Mouse (Mus musculus): ENCODE measurements around the gene Mllt6. TPM values are rescaled to one million over a fixed set of nuclear protein-coding genes. Genes with fewer than 3 reads are reported as not detected.
"Not testable (repeated sequence)": the region's sequence is repeated elsewhere in the genome, so short reads cannot be mapped to it uniquely, and the experiment has no call there.

The Mllt6 gene
- polyA plus RNA-seq, 1 experiment from 2014 or later, result 3.9 TPM

- Histone ChIP-seq H3K9ac (replicated peaks) (no peak overlapping the region), H3K27me3 (no peaks in the 10 kb centered on the region), H3K4me3 (replicated peaks) (no peak overlapping the region), H3K27ac (no peak overlapping the region), H3K36me3 (peaks cover 83% of the 10 kb centered on the region), H3K4me2 (replicated peaks) (no peak overlapping the region), H3K9me3 (no peaks in the 10 kb centered on the region), H3K4me1 (replicated peaks) (no peaks in the 10 kb centered on the region)
- 93% methylated on average over 14 of the region's 14 CpGs for WGBS
- ATAC-seq, result no peak
Observed at GRCm38 (mm10) chr11:97714784-97715760, 51.9 kb downstream of the Mllt6 start.

GRCm38 (mm10) chr11:97716021-97716420, 52.8 kb downstream of the Mllt6 start:
- no peak overlapping the region for H3K27ac ChIP-seq
- 89% methylated on average over 8 of the region's 8 CpGs for WGBS
- H3K4me3 ChIP-seq (replicated peaks), result no peak overlapping the region
- peaks cover 92% of the 10 kb centered on the region for H3K36me3 ChIP-seq
- H3K9me3 ChIP-seq, result no peaks in the 10 kb centered on the region
- no peak overlapping the region for H3K9ac ChIP-seq (replicated peaks)
- H3K4me1 ChIP-seq (replicated peaks), result no peaks in the 10 kb centered on the region
- no peak overlapping the region for H3K4me2 ChIP-seq (replicated peaks)
- ATAC-seq, result no peak
- no peaks in the 10 kb centered on the region for H3K27me3 ChIP-seq

- Histone ChIP-seq H3K27ac (no peak overlapping the region), H3K4me2 (replicated peaks) (no peak overlapping the region), H3K27me3 (no peaks in the 10 kb centered on the region), H3K36me3 (peaks cover 92% of the 10 kb centered on the region), H3K9me3 (0 out of 2 replicates have a peak, but pooled peaks cover 4% of the 10 kb centered on the region), H3K4me1 (replicated peaks) (no peaks in the 10 kb centered on the region), H3K9ac (replicated peaks) (no peak overlapping the region), H3K4me3 (replicated peaks) (no peak overlapping the region)
- 91% methylated on average over 26 of the region's 26 CpGs for WGBS
- ATAC-seq, result no peak
Observed at GRCm38 (mm10) chr11:97717369-97718280, 54.4 kb downstream of the Mllt6 start.

- H3K4me1 ChIP-seq (replicated peaks), result no peaks in the 10 kb centered on the region
- 88% methylated on average over 15 of the region's 15 CpGs for WGBS
Observed at GRCm38 (mm10) chr11:97718281-97718860, 55.2 kb downstream of the Mllt6 start.

GRCm38 (mm10) chr11:97719041-97719440, 55.8 kb downstream of the Mllt6 start:
- WGBS, result 93% methylated on average over 4 of the region's 4 CpGs
- no peak for ATAC-seq

More at GRCm38 (mm10) chr11:97718281-97718860, 55.2 kb downstream of the Mllt6 start:
- ATAC-seq, result no peak
- Histone ChIP-seq H3K9ac (replicated peaks) (no peak overlapping the region), H3K27ac (no peak overlapping the region), H3K36me3 (peaks cover 92% of the 10 kb centered on the region), H3K9me3 (0 out of 2 replicates have a peak, but pooled peaks cover 4% of the 10 kb centered on the region), H3K4me3 (replicated peaks) (no peak overlapping the region), H3K27me3 (no peaks in the 10 kb centered on the region), H3K4me2 (replicated peaks) (no peak overlapping the region)

GRCm38 (mm10) chr11:97721338-97721737, 58.1 kb downstream of the Mllt6 start:
- Histone ChIP-seq H3K9ac (replicated peaks) (no peak overlapping the region), H3K27me3 (no peaks in the 10 kb centered on the region), H3K4me3 (replicated peaks) (no peak overlapping the region), H3K36me3 (peaks cover 97% of the 10 kb centered on the region), H3K9me3 (0 out of 2 replicates have a peak, but pooled peaks cover 4% of the 10 kb centered on the region), H3K4me2 (replicated peaks) (no peak overlapping the region), H3K4me1 (replicated peaks) (no peaks in the 10 kb centered on the region), H3K27ac (no peak overlapping the region)
- WGBS, result 96% methylated on average over 4 of the region's 4 CpGs
- no peak for ATAC-seq

More at GRCm38 (mm10) chr11:97719041-97719440, 55.8 kb downstream of the Mllt6 start:
- peaks cover 92% of the 10 kb centered on the region for H3K36me3 ChIP-seq
- H3K9ac ChIP-seq (replicated peaks), result no peak overlapping the region
- H3K4me2 ChIP-seq (replicated peaks), result no peak overlapping the region
- no peaks in the 10 kb centered on the region for H3K4me1 ChIP-seq (replicated peaks)
- H3K27me3 ChIP-seq, result no peaks in the 10 kb centered on the region
- no peak overlapping the region for H3K4me3 ChIP-seq (replicated peaks)
- no peak overlapping the region for H3K27ac ChIP-seq
- 0 out of 2 replicates have a peak, but pooled peaks cover 4% of the 10 kb centered on the region for H3K9me3 ChIP-seq

- Histone ChIP-seq H3K9ac (replicated peaks) (no peak overlapping the region), H3K9me3 (0 out of 2 replicates have a peak, but pooled peaks cover 4% of the 10 kb centered on the region), H3K36me3 (peaks cover 99% of the 10 kb centered on the region), H3K4me3 (replicated peaks) (no peak overlapping the region), H3K27ac (no peak overlapping the region), H3K4me2 (replicated peaks) (no peak overlapping the region), H3K4me1 (replicated peaks) (no peaks in the 10 kb centered on the region), H3K27me3 (no peaks in the 10 kb centered on the region)
- 91% methylated on average over 7 of the region's 7 CpGs for WGBS
- no peak for ATAC-seq
Observed at GRCm38 (mm10) chr11:97723709-97724108, 60.5 kb downstream of the Mllt6 start.

- Histone ChIP-seq H3K27me3 (no peaks in the 10 kb centered on the region), H3K27ac (no peak overlapping the region), H3K36me3 (peaks cover 88% of the 10 kb centered on the region)
Observed at GRCm38 (mm10) chr11:97728311-97728710, 65.1 kb downstream of the Mllt6 start.

GRCm38 (mm10) chr11:97728730-97729129, 65.5 kb downstream of the Mllt6 start:
- 92% methylated on average over 7 of the region's 7 CpGs for WGBS
- Histone ChIP-seq H3K27ac (no peak overlapping the region), H3K36me3 (peaks cover 84% of the 10 kb centered on the region), H3K4me2 (replicated peaks) (no peak overlapping the region), H3K9me3 (no peaks in the 10 kb centered on the region), H3K4me3 (replicated peaks) (no peak overlapping the region), H3K9ac (replicated peaks) (no peak overlapping the region), H3K4me1 (replicated peaks) (no peaks in the 10 kb centered on the region), H3K27me3 (no peaks in the 10 kb centered on the region)
- ATAC-seq, result no peak

More at GRCm38 (mm10) chr11:97728311-97728710, 65.1 kb downstream of the Mllt6 start:
- Histone ChIP-seq H3K4me2 (replicated peaks) (no peak overlapping the region), H3K4me1 (replicated peaks) (no peaks in the 10 kb centered on the region), H3K9me3 (no peaks in the 10 kb centered on the region), H3K4me3 (replicated peaks) (no peak overlapping the region), H3K9ac (replicated peaks) (no peak overlapping the region)
- no peak for ATAC-seq
- WGBS, result 85% methylated on average over 7 of the region's 7 CpGs

- WGBS, result 62% methylated on average over 10 of the region's 10 CpGs
Observed at GRCm38 (mm10) chr11:97733689-97734088, 70.5 kb downstream of the Mllt6 start.

GRCm38 (mm10) chr11:97734810-97735209, 71.6 kb downstream of the Mllt6 start:
- not testable (repeated sequence) for H3K4me1 ChIP-seq (replicated peaks); H3K27ac ChIP-seq; H3K4me3 ChIP-seq (replicated peaks); H3K4me2 ChIP-seq (replicated peaks); H3K27me3 ChIP-seq; ATAC-seq; H3K9ac ChIP-seq (replicated peaks); H3K9me3 ChIP-seq
- 92% methylated on average over 5 of the region's 5 CpGs for WGBS
- H3K36me3 ChIP-seq, result peaks cover 23% of the 10 kb centered on the region

More at GRCm38 (mm10) chr11:97733689-97734088, 70.5 kb downstream of the Mllt6 start:
- Histone ChIP-seq H3K27ac (no peak overlapping the region), H3K4me2 (replicated peaks) (no peak overlapping the region), H3K27me3 (no peaks in the 10 kb centered on the region), H3K9ac (replicated peaks) (no peak overlapping the region), H3K4me3 (replicated peaks) (no peak overlapping the region), H3K4me1 (replicated peaks) (0 out of 2 replicates have a peak, but pooled peaks cover 3% of the 10 kb centered on the region), H3K36me3 (peaks cover 34% of the 10 kb centered on the region), H3K9me3 (no peaks in the 10 kb centered on the region)
- no peak for ATAC-seq

Data from midbrain, embryonic 13.5 days (tissue).